Mouse (Mus musculus) heart, postnatal 0 days (tissue): ENCODE results near the gene Foxl1.

ENCODE experiments used
- CTCF ChIP-seq: IDR thresholded peaks from 2 replicates; pipeline ENCODE4 v1.5.1; 2016; ENCODE audit warnings: antibody characterized with exemption, control low read depth, low read depth
- EP300 ChIP-seq: IDR thresholded peaks from 2 replicates; pipeline ENCODE4 v1.6.1; 2016; ENCODE audit warnings: antibody characterized with exemption, low read depth

GRCm38 (mm10) chr8:121092627-121093026, 35.1 kb upstream of the Foxl1 start:
- TF ChIP-seq CTCF (peak; percentile 92), EP300 (no peak)
